Mouse (Mus musculus) lung, adult 2 months (tissue): ENCODE results near the gene Tmem88.

Experiments
- CTCF ChIP-seq: fragments of 200-500 bp; IDR thresholded peaks from 2 replicates; pipeline ENCODE4 v1.5.1; 2011; ENCODE audit warnings: mild to moderate bottlenecking, low read length, control low read depth; ENCODE audit not compliant: insufficient read depth
- POLR2A ChIP-seq: fragments of 200-500 bp; IDR thresholded peaks from 2 replicates; pipeline ENCODE4 v1.6.1; 2011; ENCODE audit warnings: low read depth, mild to moderate bottlenecking, control low read depth, low read length, borderline replicate concordance; ENCODE audit errors: extremely low read depth

DNA sequence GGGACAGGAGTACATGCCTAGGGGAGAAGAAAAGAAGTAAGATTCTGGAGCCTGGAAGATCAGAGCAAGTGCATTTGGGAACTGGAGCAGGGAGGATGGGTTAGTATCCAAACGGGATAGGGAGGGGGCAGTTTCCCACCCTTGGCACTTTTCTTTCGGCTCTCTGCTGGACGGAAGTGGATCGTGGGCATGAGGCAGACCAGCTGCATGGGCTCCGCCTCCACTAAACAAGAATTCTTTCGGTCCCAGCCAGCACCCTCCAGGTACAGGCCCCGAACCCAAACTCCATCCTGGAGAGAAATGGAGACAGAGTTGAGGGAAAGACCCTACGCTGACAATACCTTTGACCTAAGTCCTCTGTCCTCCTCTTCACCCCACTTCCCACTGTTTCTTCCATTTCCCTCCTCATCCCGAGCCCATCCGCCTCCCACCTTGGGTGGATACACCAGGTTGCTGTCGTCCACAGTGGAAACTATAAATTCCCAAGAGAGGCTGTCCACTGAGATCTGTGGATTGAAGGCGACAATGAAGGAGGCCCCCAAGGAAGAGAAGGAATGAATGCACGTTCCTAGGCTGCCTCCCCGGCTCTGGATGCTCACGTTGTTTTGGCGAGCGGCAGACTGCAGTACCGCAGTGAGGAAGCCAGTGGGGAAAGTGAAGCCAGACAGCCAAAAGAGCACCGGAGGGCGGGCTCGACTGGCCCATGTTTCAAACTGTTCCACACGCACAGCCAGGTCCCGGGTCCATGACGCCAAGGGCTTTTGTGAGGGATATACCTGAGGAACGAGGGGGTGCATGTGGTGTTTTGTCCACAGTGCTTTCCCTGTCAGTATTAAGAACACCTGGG is 23.3 kb upstream of the Tmem88 start:
- TF ChIP-seq CTCF (no peak), POLR2A (no peak)
